Mouse (Mus musculus) neural tube, embryonic 15.5 days (tissue): ENCODE measurements around the gene Entpd5. TPM values are rescaled to one million over a fixed set of nuclear protein-coding genes. Genes with fewer than 3 reads are reported as not detected.
A peak's percentile ranks its signal among the peaks of the same experiment; 100 is the strongest.
"Not testable (repeated sequence)": the region's sequence is repeated elsewhere in the genome, so short reads cannot be mapped to it uniquely, and the experiment has no call there.

Source experiments
- ATAC-seq: fragments of 200-750 bp; cut with Nextera tagmentation; 2 replicates; pipeline ENCODE4 v1.8.0; 2017; ENCODE audit warnings: mild to moderate bottlenecking, moderate TSS enrichment, moderate library complexity; ENCODE audit not compliant: low FRiP score
- H3K27ac ChIP-seq: fragments of 300-500 bp; sonication (generic); replicated peaks from 2 replicates; pipeline ENCODE4 v1.5.1; 2015; ENCODE audit warnings: mild to moderate bottlenecking, inconsistent platforms
- H3K27me3 ChIP-seq: fragments of 300-500 bp; sonication (generic); replicated peaks from 2 replicates; pipeline ENCODE4 v1.6.1; 2015; ENCODE audit warnings: inconsistent platforms
- H3K36me3 ChIP-seq: fragments of 300-500 bp; sonication (generic); 2 replicates; pipeline ENCODE4 v1.6.1; 2015; ENCODE audit warnings: inconsistent platforms
- H3K4me1 ChIP-seq: fragments of 300-500 bp; sonication (generic); 2 replicates; pipeline ENCODE4 v1.6.1; 2015; ENCODE audit warnings: inconsistent platforms
- H3K4me2 ChIP-seq: fragments of 300-500 bp; sonication (generic); 2 replicates; pipeline ENCODE4 v1.6.1; 2015; ENCODE audit warnings: inconsistent platforms, mild to moderate bottlenecking, moderate library complexity
- H3K4me3 ChIP-seq: fragments of 300-500 bp; sonication (generic); replicated peaks from 2 replicates; pipeline ENCODE4 v1.5.1; 2015; ENCODE audit warnings: mild to moderate bottlenecking, inconsistent platforms
- H3K9ac ChIP-seq: fragments of 300-500 bp; sonication (generic); replicated peaks from 2 replicates; pipeline ENCODE4 v1.6.1; 2015; ENCODE audit warnings: mild to moderate bottlenecking, inconsistent platforms
- H3K9me3 ChIP-seq: fragments of 300-500 bp; sonication (generic); replicated peaks from 2 replicates; pipeline ENCODE4 v1.6.1; 2016; ENCODE audit warnings: inconsistent platforms
- WGBS: fragments of 180-500 bp; shearing (Covaris S2); methylation state at CpG from one replicate; pipeline ENCODE4 v1.1.7; 2015; ENCODE audit warnings: mixed read lengths; 5-methylcytosine and 5-hydroxymethylcytosine counted together
- polyA plus RNA-seq: library from polyadenylated mRNA; unstranded; fragments of >200 nt; fragmentation: Nextera tagmentation; extraction: Ambion mirVana; gene quantifications from 2 replicates; pipeline ENCODE4 v1.2.1, GENCODE M21; 2015

Entpd5 gene
- polyA plus RNA-seq, 1 experiment from 2014 or later: 11.6 TPM

DNA sequence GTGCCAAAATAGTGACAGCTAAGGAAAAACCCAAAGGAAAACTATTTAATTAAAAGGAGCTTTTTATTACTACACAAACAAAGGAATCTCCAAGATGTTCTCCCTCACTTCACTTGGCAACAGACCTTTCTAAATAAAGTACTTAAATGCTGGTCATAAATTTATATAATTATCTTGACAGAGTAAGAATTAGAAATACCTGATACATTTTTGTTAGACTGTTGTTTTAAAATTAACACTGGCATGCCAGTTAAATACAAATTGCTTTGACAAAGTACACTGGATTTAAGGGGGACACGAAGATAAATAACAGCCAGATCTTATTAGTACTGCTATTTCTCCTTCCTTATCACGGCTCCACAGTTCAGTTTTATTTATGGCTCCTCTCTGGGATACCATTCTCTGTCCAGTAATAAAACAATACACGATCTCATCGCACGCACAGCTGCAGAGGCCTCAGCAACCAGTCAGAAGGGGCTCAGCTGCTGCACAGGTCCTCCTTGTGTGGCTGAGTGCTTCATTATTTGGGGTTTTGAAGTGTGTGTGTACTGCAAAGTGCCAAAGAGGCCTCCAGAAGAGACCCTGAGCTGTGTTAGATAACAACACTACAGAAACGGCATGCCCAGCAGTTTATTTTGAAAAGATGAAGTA, 34.9 kb downstream of the Entpd5 start:
- ATAC-seq: peak; percentile 50; the same call in 1 of the 2 replicates
- Histone ChIP-seq H3K4me2 (no peak overlapping the region), H3K36me3 (peaks cover 56% of the 10 kb centered on the region), H3K9me3 (no peaks in the 10 kb centered on the region), H3K4me3 (no peak overlapping the region), H3K9ac (no peak overlapping the region), H3K27ac (peak overlapping the region; percentile 42; the same call in 1 of the 2 replicates), H3K4me1 (peaks cover 8% of the 10 kb centered on the region), H3K27me3 (no peaks in the 10 kb centered on the region)
- 29% methylated on average over 6 of the region's 6 CpGs for WGBS

- no peak for ATAC-seq
- Histone ChIP-seq H3K4me2 (no peak overlapping the region), H3K36me3 (peaks cover 70% of the 10 kb centered on the region), H3K9me3 (no peaks in the 10 kb centered on the region), H3K4me3 (no peak overlapping the region), H3K9ac (no peak overlapping the region), H3K27me3 (no peaks in the 10 kb centered on the region), H3K27ac (no peak overlapping the region), H3K4me1 (peaks cover 8% of the 10 kb centered on the region)
- 97% methylated on average over 5 of the region's 5 CpGs for WGBS
Observed at GRCm38 (mm10) chr12:84371647-84372046, 37.2 kb downstream of the Entpd5 start.

GRCm38 (mm10) chr12:84366971-84367370, 41.9 kb downstream of the Entpd5 start:
- H3K4me1 ChIP-seq: peaks cover 19% of the 10 kb centered on the region
- peaks cover 45% of the 10 kb centered on the region for H3K36me3 ChIP-seq
- H3K4me3 ChIP-seq: no peak overlapping the region
- no peak overlapping the region for H3K9ac ChIP-seq
- H3K27ac ChIP-seq: no peak overlapping the region
- no peak for ATAC-seq
- 70% methylated on average over 9 of the region's 9 CpGs for WGBS
- H3K9me3 ChIP-seq: no peaks in the 10 kb centered on the region
- no peak overlapping the region for H3K4me2 ChIP-seq
- H3K27me3 ChIP-seq: no peaks in the 10 kb centered on the region

DNA sequence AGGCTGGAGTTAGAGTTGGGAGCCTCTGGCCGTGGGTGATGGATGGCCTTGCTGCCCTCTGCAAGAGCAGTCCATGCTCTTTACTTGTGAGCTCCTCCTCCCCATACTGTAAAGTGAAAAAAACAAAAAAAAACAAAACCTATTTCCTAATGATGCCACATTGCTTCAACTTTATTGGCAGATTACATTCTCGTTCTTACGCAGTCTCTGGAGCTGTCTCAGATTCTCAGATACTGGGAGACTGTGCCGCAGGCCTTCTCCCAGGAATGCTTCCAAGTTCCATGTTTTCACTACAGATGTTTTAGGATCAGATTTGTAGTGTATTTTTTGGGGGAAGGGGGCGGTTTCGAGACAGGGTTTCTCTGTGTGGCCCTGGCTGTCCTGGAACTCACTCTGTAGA, 43.7 kb downstream of the Entpd5 start:
- WGBS: 98% methylated on average over 6 of the region's 6 CpGs
- Histone ChIP-seq H3K4me1 (peaks cover 30% of the 10 kb centered on the region), H3K36me3 (peaks cover 27% of the 10 kb centered on the region), H3K9me3 (no peaks in the 10 kb centered on the region), H3K9ac (no peak overlapping the region), H3K4me3 (no peak overlapping the region), H3K4me2 (no peak overlapping the region), H3K27me3 (no peaks in the 10 kb centered on the region), H3K27ac (no peak overlapping the region)
- no peak for ATAC-seq

GRCm38 (mm10) chr12:84364291-84364690, 44.5 kb downstream of the Entpd5 start:
- ATAC-seq: no peak
- 69% methylated on average over 9 of the region's 9 CpGs for WGBS
- no peak overlapping the region for H3K4me2 ChIP-seq

GRCm38 (mm10) chr12:84362872-84363271, 46.0 kb downstream of the Entpd5 start:
- H3K27me3 ChIP-seq: no peaks in the 10 kb centered on the region
- no peak for ATAC-seq
- peak overlapping the region; percentile 84 for H3K4me3 ChIP-seq
- no peak overlapping the region for H3K9ac ChIP-seq
- no peaks in the 10 kb centered on the region for H3K9me3 ChIP-seq
- peaks cover 33% of the 10 kb centered on the region for H3K4me1 ChIP-seq
- peak overlapping the region; percentile 79 for H3K4me2 ChIP-seq
- H3K27ac ChIP-seq: no peak overlapping the region
- peaks cover 8% of the 10 kb centered on the region for H3K36me3 ChIP-seq
- WGBS: 67% methylated on average over 2 of the region's 2 CpGs

More at GRCm38 (mm10) chr12:84364291-84364690, 44.5 kb downstream of the Entpd5 start:
- Histone ChIP-seq H3K27me3 (no peaks in the 10 kb centered on the region), H3K9ac (no peak overlapping the region), H3K36me3 (peaks cover 20% of the 10 kb centered on the region), H3K27ac (no peak overlapping the region), H3K4me1 (peaks cover 33% of the 10 kb centered on the region), H3K9me3 (no peaks in the 10 kb centered on the region), H3K4me3 (no peak overlapping the region)

GRCm38 (mm10) chr12:84361555-84362489, 47.0 kb downstream of the Entpd5 start, which contains the start of the genes Coq6 and Fam161b:
Coq6 (plus strand) TSS chr12:84361657.
Fam161b (minus strand) TSS chr12:84361833.
- Histone ChIP-seq H3K9ac (peak within 1 kb of the TSS; percentile 90), H3K4me1 (peaks cover 33% of the 10 kb centered on the region), H3K4me2 (peak within 1 kb of the TSS; percentile 79), H3K9me3 (no peaks in the 10 kb centered on the region), H3K36me3 (peaks cover 10% of the 10 kb centered on the region; the same call in 1 of the 2 replicates), H3K4me3 (peak within 1 kb of the TSS; percentile 84), H3K27ac (peak within 1 kb of the TSS; percentile 79), H3K27me3 (no peaks in the 10 kb centered on the region)
- peak; percentile 100 for ATAC-seq
- WGBS: under 1% methylated on average over 51 of the region's 51 CpGs

DNA sequence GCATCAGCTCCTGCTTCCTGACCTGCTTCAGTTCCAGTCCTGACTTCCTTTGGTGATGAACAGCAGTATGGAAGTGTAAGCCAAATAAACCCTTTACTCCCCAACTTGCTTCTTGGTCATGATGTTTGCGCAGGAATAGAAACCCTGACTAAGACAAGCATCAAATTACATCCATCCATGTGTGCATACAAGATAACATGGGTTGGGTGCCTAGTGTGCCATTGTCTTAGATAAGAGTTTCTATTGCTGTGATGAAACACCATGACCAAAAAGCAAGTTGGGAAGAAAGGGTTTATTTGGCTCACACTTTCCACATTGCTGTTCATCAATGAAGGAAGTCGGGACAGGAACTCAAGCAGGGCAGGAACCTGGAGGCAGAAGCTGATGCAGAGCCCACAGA, 50.1 kb downstream of the Entpd5 start:
- not testable (repeated sequence) for H3K4me3 ChIP-seq, H3K9me3 ChIP-seq, H3K4me2 ChIP-seq, ATAC-seq, H3K27me3 ChIP-seq, H3K27ac ChIP-seq, H3K9ac ChIP-seq
- Histone ChIP-seq H3K36me3 (peaks cover 41% of the 10 kb centered on the region), H3K4me1 (peaks cover 27% of the 10 kb centered on the region)
- whole genome bisulfite sequencing: 95% methylated on average over 2 of the region's 2 CpGs

- no peaks in the 10 kb centered on the region for H3K27me3 ChIP-seq
- ATAC-seq: no peak
- H3K4me1 ChIP-seq: no peaks in the 10 kb centered on the region
- H3K4me2 ChIP-seq: no peak overlapping the region
- H3K27ac ChIP-seq: no peak overlapping the region
- H3K9ac ChIP-seq: no peak overlapping the region
- H3K4me3 ChIP-seq: no peak overlapping the region
- 59% methylated on average over 2 of the region's 2 CpGs for WGBS
- no peaks in the 10 kb centered on the region for H3K9me3 ChIP-seq
- H3K36me3 ChIP-seq: peaks cover 63% of the 10 kb centered on the region
Observed at GRCm38 (mm10) chr12:84347192-84347591, 61.6 kb downstream of the Entpd5 start.

DNA sequence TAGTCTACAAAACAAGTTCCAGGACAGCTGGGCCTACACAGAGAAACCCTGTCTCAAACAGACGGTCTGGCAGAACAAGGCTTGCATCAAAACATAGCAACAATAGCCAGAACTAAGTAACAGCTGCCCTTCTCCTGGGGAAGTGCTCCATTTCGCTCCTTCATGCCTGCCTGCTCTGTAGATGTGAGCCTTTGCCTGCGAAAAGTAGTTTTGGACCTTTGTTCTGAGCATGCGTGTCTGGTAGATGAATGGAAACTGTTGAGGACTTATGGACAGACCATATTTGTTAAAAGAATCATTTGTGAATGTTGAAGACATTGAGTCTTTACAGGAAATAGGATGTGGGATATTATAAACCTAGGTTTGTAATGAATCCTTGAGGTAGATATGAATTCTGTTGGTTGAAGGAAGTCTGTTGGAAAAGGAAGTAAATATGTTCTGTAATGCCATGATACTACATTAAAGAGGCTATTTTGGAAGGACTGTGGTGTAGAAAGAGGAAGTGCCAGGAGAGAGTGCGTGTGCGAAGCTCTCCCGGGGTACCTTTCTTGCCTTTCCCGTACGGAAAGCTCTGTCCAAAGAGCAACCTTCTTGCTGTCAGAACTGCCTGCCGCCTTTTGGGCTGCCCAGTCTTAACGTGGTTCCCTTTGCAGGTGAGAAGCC, 71.7 kb downstream of the Entpd5 start:
- Histone ChIP-seq H3K9me3 (no peaks in the 10 kb centered on the region), H3K27me3 (no peaks in the 10 kb centered on the region), H3K36me3 (peaks cover 82% of the 10 kb centered on the region), H3K4me3 (no peak overlapping the region), H3K9ac (no peak overlapping the region), H3K27ac (no peak overlapping the region), H3K4me1 (no peaks in the 10 kb centered on the region), H3K4me2 (no peak overlapping the region)
- ATAC-seq: no peak
- WGBS: 95% methylated on average over 11 of the region's 11 CpGs

DNA sequence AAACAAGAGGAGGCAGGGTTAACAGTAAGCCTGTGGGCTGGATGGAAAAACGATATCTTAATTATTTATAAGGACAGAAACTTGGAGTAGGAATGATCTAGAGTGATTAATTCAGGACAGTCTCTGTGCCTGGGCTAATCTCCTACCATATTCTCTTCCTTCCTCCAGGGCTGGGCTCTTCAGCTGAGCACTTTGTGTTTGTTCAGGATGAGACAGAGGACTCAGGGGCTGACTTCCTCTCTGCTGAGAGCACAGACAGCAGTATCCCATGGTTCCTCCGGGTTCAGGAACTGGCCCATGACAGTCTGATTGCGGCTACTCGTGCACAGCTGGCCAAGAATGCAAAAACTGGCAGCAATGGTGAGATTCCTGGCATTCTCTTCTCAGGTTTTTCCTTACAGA, 81.7 kb downstream of the Entpd5 start:
- Histone ChIP-seq H3K4me1 (no peaks in the 10 kb centered on the region), H3K4me3 (no peak overlapping the region)
- 86% methylated on average over 4 of the region's 4 CpGs for WGBS

More for the DNA sequence above, 81.7 kb downstream of the Entpd5 start:
- H3K27ac ChIP-seq: no peak overlapping the region
- no peak for ATAC-seq
- H3K9ac ChIP-seq: no peak overlapping the region
- peaks cover 58% of the 10 kb centered on the region for H3K36me3 ChIP-seq
- H3K4me2 ChIP-seq: no peak overlapping the region
- H3K9me3 ChIP-seq: no peaks in the 10 kb centered on the region
- no peaks in the 10 kb centered on the region for H3K27me3 ChIP-seq
